ENCODE assay signal across 15 mouse cellular contexts in the genomic region with DNA sequence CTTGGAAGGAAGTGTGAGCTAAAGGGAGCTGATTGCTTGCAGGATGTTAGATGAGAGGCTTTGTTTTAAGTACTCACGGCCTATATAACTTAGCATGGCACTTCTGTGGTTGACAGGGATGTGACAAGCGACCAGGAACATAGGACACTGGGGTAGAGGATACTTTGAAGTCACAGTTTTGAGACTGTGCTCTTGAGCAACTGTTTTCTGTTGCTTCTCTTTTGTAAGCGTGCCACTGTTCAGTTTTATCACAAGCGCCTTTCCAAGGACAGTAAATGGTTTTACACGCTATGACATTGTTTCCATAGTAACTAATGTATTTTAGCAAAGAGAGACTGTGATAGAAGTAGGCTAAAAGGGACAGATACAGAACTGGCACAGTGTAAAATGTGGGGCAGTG. TPM values are rescaled to one million over a fixed set of nuclear protein-coding genes. Genes with fewer than 3 reads are reported as not detected.
DNase-seq lines count a peak whose midpoint lies in the region; ATAC-seq and TF ChIP-seq lines count a peak whose summit lies in the region.
"Had no signal": no experiment of that assay in that cellular context is flagged by ENCODE, and none has a peak within 500 bp of the region (broad histone marks: within the 10 kb centered on the region; RNA-seq: fewer than 3 reads in every experiment).

No protein-coding gene starts in this region.

- TF ChIP-seq CTCF in forebrain, postnatal 0 days (IDR thresholded peaks at IDR 0.05; ENCODE audit: low read depth), result no peak

- H3K36me3 ChIP-seq in heart, embryonic 11.5 days (ENCODE audit: control insufficient read depth, insufficient read depth, low read length), result peaks cover 6% of the 10 kb centered on the region; the same call in 1 of the 2 replicates
- peaks cover 13% of the 10 kb centered on the region for H3K36me3 ChIP-seq in heart, embryonic 12.5 days
- peaks cover 5% of the 10 kb centered on the region for H3K36me3 ChIP-seq in lung, embryonic 16.5 days (ENCODE audit: control insufficient read depth, insufficient read depth, low read length)
- peaks cover 5% of the 10 kb centered on the region for H3K36me3 ChIP-seq in forebrain, postnatal 0 days (ENCODE audit: insufficient read depth)

- no peak for ATAC-seq in heart, embryonic 11.5 days (replicated peaks; ENCODE audit: insufficient number of reproducible peaks, low FRiP score, low TSS enrichment)
- no peak for ATAC-seq in heart, embryonic 12.5 days (ENCODE audit: insufficient number of reproducible peaks, low FRiP score)
- peak; percentile 61; the same call in 1 of the 2 replicates for ATAC-seq in lung, embryonic 16.5 days (ENCODE audit: low read depth)
- peak; percentile 70 for ATAC-seq in forebrain, postnatal 0 days

- H3K27ac ChIP-seq in heart, embryonic 11.5 days (ENCODE audit: low read depth, low read length), result peak overlapping the region; percentile 41; the same call in 1 of the 2 replicates
- no peak overlapping the region for H3K27ac ChIP-seq in heart, embryonic 12.5 days (ENCODE audit: poor library complexity, severe bottlenecking)
- 0 out of 2 replicates have a peak overlapping the region, but pooled peaks have one; percentile 16 for H3K27ac ChIP-seq in lung, embryonic 16.5 days (ENCODE audit: low read length)
- H3K27ac ChIP-seq in forebrain, postnatal 0 days (ENCODE audit: low read depth, low read length), result peak overlapping the region; percentile 30; the same call in 1 of the 2 replicates

- peaks cover 6% of the 10 kb centered on the region for H3K9me3 ChIP-seq in heart, embryonic 11.5 days (replicated peaks; ENCODE audit: control insufficient read depth, low read length)
- peaks cover 9% of the 10 kb centered on the region; the same call in 1 of the 2 replicates for H3K9me3 ChIP-seq in heart, embryonic 12.5 days (replicated peaks)
- H3K9me3 ChIP-seq in lung, embryonic 16.5 days (ENCODE audit: control insufficient read depth, low read length), result peaks cover 4% of the 10 kb centered on the region; the same call in 1 of the 2 replicates
- H3K9me3 ChIP-seq in forebrain, postnatal 0 days (ENCODE audit: low read length), result peaks cover 4% of the 10 kb centered on the region; the same call in 1 of the 2 replicates

- peaks cover 46% of the 10 kb centered on the region for H3K4me1 ChIP-seq in heart, embryonic 11.5 days (ENCODE audit: control insufficient read depth, insufficient read depth, low read length)
- H3K4me1 ChIP-seq in heart, embryonic 12.5 days (replicated peaks), result peaks cover 53% of the 10 kb centered on the region
- H3K4me1 ChIP-seq in lung, embryonic 16.5 days (replicated peaks; ENCODE audit: control insufficient read depth, insufficient read depth, low read length), result peaks cover 22% of the 10 kb centered on the region
- peaks cover 13% of the 10 kb centered on the region for H3K4me1 ChIP-seq in forebrain, postnatal 0 days (ENCODE audit: insufficient read depth)

- intact Hi-C loops in left cerebral cortex, postnatal 4 days (cut with DNase I), result loop anchor here (10.0 kb wide), 1 partner anchor 138 kb away; no protein-coding TSS in a partner anchor

- WGBS in heart, embryonic 11.5 days (ENCODE audit: insufficient replicate concordance), result 57% methylated on average over 5 of the region's 5 CpGs
- 51% methylated on average over 5 of the region's 5 CpGs for WGBS in heart, embryonic 12.5 days
- WGBS in lung, embryonic 16.5 days, result 44% methylated on average over 5 of the region's 5 CpGs
- 26% methylated on average over 5 of the region's 5 CpGs for WGBS in forebrain, postnatal 0 days

- no peaks in the 10 kb centered on the region for H3K27me3 ChIP-seq in heart, embryonic 11.5 days (ENCODE audit: control insufficient read depth, insufficient read depth, low read length)
- H3K27me3 ChIP-seq in heart, embryonic 12.5 days (replicated peaks), result no peaks in the 10 kb centered on the region
- no peaks in the 10 kb centered on the region for H3K27me3 ChIP-seq in lung, embryonic 16.5 days (ENCODE audit: control insufficient read depth, insufficient read depth, low read depth, low read length)
- no peaks in the 10 kb centered on the region for H3K27me3 ChIP-seq in forebrain, postnatal 0 days (ENCODE audit: insufficient read depth, low read length)
- H3K27me3 ChIP-seq: kidney, embryonic 15.5 days had no signal

- DNase-seq in lung, postnatal 4 days, result no peak
- DNase-seq in MN1 (ENCODE audit: low spot score), result peak; percentile 22
- peak; percentile 39 for DNase-seq in forebrain, postnatal 0 days
- DNase-seq in ovary, postnatal 14 days (ENCODE audit: low spot score), result no peak
- DNase-seq in left cerebral cortex, postnatal 4 days, result no peak
- DNase-seq: cerebellum, adult 9-11 months; embryo, embryonic 11 days; heart, adult 18-20 months; liver; right cerebral cortex, postnatal 14 days; thymus, adult 2 months had no signal

- no peak overlapping the region for H3K9ac ChIP-seq in heart, embryonic 11.5 days (ENCODE audit: low read depth, low read length)
- H3K9ac ChIP-seq in heart, embryonic 12.5 days, result no peak overlapping the region
- H3K9ac ChIP-seq in lung, embryonic 16.5 days (ENCODE audit: low read length), result no peak overlapping the region
- no peak overlapping the region for H3K9ac ChIP-seq in forebrain, postnatal 0 days
- H3K9ac ChIP-seq: kidney, embryonic 15.5 days had no signal

- no peak overlapping the region for H3K4me2 ChIP-seq in heart, embryonic 11.5 days
- no peak overlapping the region for H3K4me2 ChIP-seq in heart, embryonic 12.5 days
- H3K4me2 ChIP-seq in lung, embryonic 16.5 days (ENCODE audit: low read depth, low read length), result no peak overlapping the region
- peak overlapping the region; percentile 14; the same call in 1 of the 2 replicates for H3K4me2 ChIP-seq in forebrain, postnatal 0 days (ENCODE audit: low read depth)
- H3K4me2 ChIP-seq: kidney, embryonic 15.5 days had no signal

- no peak overlapping the region for H3K4me3 ChIP-seq in heart, embryonic 11.5 days (ENCODE audit: low read depth, low read length)
- H3K4me3 ChIP-seq in heart, embryonic 12.5 days, result no peak overlapping the region
- no peak overlapping the region for H3K4me3 ChIP-seq in lung, embryonic 16.5 days (ENCODE audit: low read length)
- H3K4me3 ChIP-seq in forebrain, postnatal 0 days (ENCODE audit: low read depth, low read length), result no peak overlapping the region
- H3K4me3 ChIP-seq: kidney, embryonic 15.5 days had no signal

RNA-seq across cellular contexts. Expression of gene Fyn, which starts 18.4 kb away (rescaled TPM):
- 17.2 and 17.9 TPM in 2 replicates for polyA plus RNA-seq in heart, embryonic 11.5 days (2014; fragmentation: Nextera tagmentation; extraction: Ambion mirVana)
- 18.0 and 18.7 TPM in 2 replicates for polyA plus RNA-seq in heart, embryonic 12.5 days (2016; fragmentation: Nextera tagmentation; extraction: Ambion mirVana)
- 13.4 and 16.8 TPM in 2 replicates for polyA plus RNA-seq in lung, embryonic 16.5 days (2015; fragmentation: Nextera tagmentation; extraction: Ambion mirVana)
- 147 and 155 TPM in 2 replicates for total RNA-seq in forebrain, postnatal 0 days (2014; rRNA removed)
- polyA plus RNA-seq in forebrain, postnatal 0 days (2015; fragmentation: Nextera tagmentation; extraction: Ambion mirVana), result 75.1 and 85.8 TPM in 2 replicates
- 100 to 1,000 TPM; 211 to 217 TPM for total RNA-seq in left cerebral cortex, postnatal 4 days (2021)

Comparison
In these comparisons a context has a peak if more than half of its experiments do, and no peak if none do; other contexts are left out.
1. ATAC-seq: peak in lung, embryonic 16.5 days (single experiment) and forebrain, postnatal 0 days (single experiment); none in heart, embryonic 11.5 days (single experiment) and heart, embryonic 12.5 days (single experiment).
2. DNase-seq: peak in MN1 (single experiment) and forebrain, postnatal 0 days (single experiment); none in lung, postnatal 4 days (0 of 2), ovary, postnatal 14 days (single experiment) and left cerebral cortex, postnatal 4 days (single experiment).